Mouse (Mus musculus) embryonic fibroblast, embryonic 13.5 days (primary cell): ENCODE data around the gene Mapkbp1. TPM values are rescaled to one million over a fixed set of nuclear protein-coding genes. Genes with fewer than 3 reads are reported as not detected.

Experiments
- H3K27ac ChIP-seq: 2 replicates; pipeline ENCODE4 v1.5.1; 2012; ENCODE audit warnings: low read length, control low read depth, inconsistent platforms; ENCODE audit not compliant: insufficient read depth
- H3K4me1 ChIP-seq: 2 replicates; pipeline ENCODE4 v1.6.1; 2011; ENCODE audit warnings: low read length; ENCODE audit not compliant: control insufficient read depth, insufficient read depth
- H3K4me3 ChIP-seq: 2 replicates; pipeline ENCODE4 v1.5.1; 2011; ENCODE audit warnings: mild to moderate bottlenecking, control low read depth, low read length; ENCODE audit not compliant: insufficient read depth
- CTCF ChIP-seq: IDR thresholded peaks from 2 replicates; pipeline ENCODE4 v1.5.1; 2011; ENCODE audit warnings: mild to moderate bottlenecking, control low read depth, low read length, moderate library complexity, borderline replicate concordance; ENCODE audit not compliant: insufficient read depth
- POLR2A ChIP-seq: IDR thresholded peaks from 2 replicates; pipeline ENCODE4 v1.6.1; 2011; ENCODE audit warnings: low read depth, mild to moderate bottlenecking, control low read depth, low read length, moderate library complexity
- polyA plus RNA-seq: library from polyadenylated mRNA; stranded (reverse); fragments of >200 nt; gene quantifications from 2 replicates; pipeline ENCODE4 v1.2.4, GENCODE M21; 2011; ENCODE audit warnings: low read depth; ENCODE audit not compliant: missing spikeins, insufficient read length

The Mapkbp1 gene
- polyA plus RNA-seq, 1 experiment: 14.6 TPM

DNA sequence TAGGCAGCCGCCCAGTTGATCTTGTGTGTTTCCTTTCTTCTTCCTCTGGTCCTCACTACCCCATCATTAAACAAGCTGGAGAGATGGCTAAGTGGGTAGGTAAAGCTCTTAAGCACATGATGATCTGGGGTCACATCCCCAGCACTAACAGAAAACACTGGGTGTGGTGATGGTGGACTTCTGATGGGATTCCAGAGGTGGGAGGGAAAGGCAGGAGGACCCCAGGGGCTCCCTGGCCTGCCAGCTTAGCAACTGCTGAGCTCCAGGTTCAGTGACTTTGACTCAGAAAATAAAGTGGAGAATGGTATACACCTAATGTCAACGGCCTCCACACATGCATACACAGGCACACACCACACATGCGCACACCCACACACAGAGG lies 55.4 kb downstream of the Mapkbp1 start:
- Histone ChIP-seq H3K4me3 (peak overlapping the region; percentile 66), H3K4me1 (peaks cover 5% of the 10 kb centered on the region), H3K27ac (peak overlapping the region; percentile 45)
- TF ChIP-seq CTCF (no peak), POLR2A (no peak; the same call in 1 of the 2 replicates)

- no peak overlapping the region for H3K4me3 ChIP-seq
- TF ChIP-seq POLR2A: no peak
- peaks cover 5% of the 10 kb centered on the region for H3K4me1 ChIP-seq
- no peak overlapping the region for H3K27ac ChIP-seq
These were observed 57.9 kb downstream of the Mapkbp1 start for GRCm38 (mm10) chr2:120030380-120030779.

DNA sequence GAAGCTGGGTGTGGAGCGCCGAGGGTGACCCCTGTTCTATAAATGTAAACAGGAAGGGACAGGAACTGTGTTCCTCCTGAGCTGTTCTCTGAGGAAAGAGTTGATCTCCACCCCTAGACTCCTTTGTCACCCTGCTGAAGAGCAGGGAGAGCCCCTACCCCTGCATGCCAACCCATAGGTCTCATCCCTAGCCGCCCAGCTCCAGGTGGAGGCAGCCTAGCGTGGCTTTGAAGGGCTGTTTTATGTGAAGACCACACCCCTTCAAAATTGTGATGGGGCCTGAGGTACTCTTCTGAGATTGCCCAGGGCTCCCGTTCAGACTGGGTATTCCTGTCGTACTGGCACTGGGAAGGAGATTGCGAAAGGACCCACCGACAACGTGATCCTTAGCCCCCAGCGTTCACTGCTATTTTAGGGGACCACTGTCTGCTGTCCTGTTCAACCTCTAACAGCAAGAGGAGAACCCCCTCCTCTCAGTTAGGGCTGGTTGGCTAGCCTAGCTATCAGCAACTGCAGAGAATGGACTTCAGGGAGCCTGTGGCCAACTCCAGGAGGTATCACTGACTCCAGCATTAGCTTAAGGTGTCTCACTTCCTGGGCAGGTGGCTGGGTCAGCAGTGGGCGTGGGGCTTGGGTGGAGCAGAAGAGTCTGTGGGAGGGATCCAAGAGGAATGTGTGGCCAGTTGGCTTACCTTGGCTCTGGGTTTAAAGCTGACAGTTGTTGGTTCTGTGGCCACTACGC lies 60.4 kb downstream of the Mapkbp1 start, which contains the start of gene Pla2g4b:
Pla2g4b (plus strand) TSS at position 692 of the 742 bp plus-strand sequence.
- no peak within 1 kb of the TSS for H3K4me3 ChIP-seq
- TF ChIP-seq POLR2A (no peak), CTCF (no peak)
- H3K4me1 ChIP-seq: peaks cover 5% of the 10 kb centered on the region
- no peak within 1 kb of the TSS for H3K27ac ChIP-seq

- H3K4me3 ChIP-seq: no peak overlapping the region
- TF ChIP-seq CTCF (no peak), POLR2A (no peak)
- no peak overlapping the region for H3K27ac ChIP-seq
- no peaks in the 10 kb centered on the region for H3K4me1 ChIP-seq
These were observed 61.2 kb downstream of the Mapkbp1 start for GRCm38 (mm10) chr2:120033726-120034125.

DNA sequence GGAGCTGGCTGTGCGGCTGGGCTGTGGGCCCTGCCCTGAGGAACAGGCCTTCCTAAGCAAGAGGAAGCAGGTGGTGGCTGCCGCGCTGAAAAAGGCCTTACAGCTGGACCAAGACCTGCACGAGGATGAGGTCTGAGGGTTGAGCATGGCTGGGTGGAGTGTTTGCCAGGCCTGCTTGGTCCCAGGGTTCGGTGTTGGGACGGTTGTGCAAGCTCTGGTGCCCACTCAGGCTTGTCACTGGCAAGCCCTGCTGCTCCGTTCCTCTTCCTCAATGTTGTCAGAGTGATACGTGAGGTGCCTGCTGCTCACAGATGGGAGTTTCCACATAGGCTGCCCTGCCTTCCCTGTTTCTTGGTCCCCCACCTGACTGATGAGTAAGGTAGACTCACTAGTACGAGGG lies 65.2 kb downstream of the Mapkbp1 start:
- no peaks in the 10 kb centered on the region for H3K4me1 ChIP-seq
- TF ChIP-seq CTCF (no peak), POLR2A (no peak)
- H3K27ac ChIP-seq: no peak overlapping the region

GRCm38 (mm10) chr2:120040991-120041390 lies 68.5 kb downstream of the Mapkbp1 start:
- no peak overlapping the region for H3K4me3 ChIP-seq
- H3K4me1 ChIP-seq: no peaks in the 10 kb centered on the region
- no peak for TF ChIP-seq CTCF
- TF ChIP-seq POLR2A: no peak
- H3K27ac ChIP-seq: no peak overlapping the region

More for the DNA sequence above, 65.2 kb downstream of the Mapkbp1 start:
- H3K4me3 ChIP-seq: no peak overlapping the region

- H3K27ac ChIP-seq: no peak overlapping the region
- TF ChIP-seq POLR2A: peak; percentile 65
- TF ChIP-seq CTCF: no peak
- H3K4me1 ChIP-seq: no peaks in the 10 kb centered on the region
- no peak overlapping the region for H3K4me3 ChIP-seq
These were observed 71.7 kb downstream of the Mapkbp1 start for GRCm38 (mm10) chr2:120044101-120044603.

- no peak overlapping the region for H3K27ac ChIP-seq
- H3K4me3 ChIP-seq: no peak overlapping the region
- no peak for TF ChIP-seq POLR2A
- no peak for TF ChIP-seq CTCF
- H3K4me1 ChIP-seq: no peaks in the 10 kb centered on the region
These were observed 72.2 kb downstream of the Mapkbp1 start for GRCm38 (mm10) chr2:120044676-120045075.

DNA sequence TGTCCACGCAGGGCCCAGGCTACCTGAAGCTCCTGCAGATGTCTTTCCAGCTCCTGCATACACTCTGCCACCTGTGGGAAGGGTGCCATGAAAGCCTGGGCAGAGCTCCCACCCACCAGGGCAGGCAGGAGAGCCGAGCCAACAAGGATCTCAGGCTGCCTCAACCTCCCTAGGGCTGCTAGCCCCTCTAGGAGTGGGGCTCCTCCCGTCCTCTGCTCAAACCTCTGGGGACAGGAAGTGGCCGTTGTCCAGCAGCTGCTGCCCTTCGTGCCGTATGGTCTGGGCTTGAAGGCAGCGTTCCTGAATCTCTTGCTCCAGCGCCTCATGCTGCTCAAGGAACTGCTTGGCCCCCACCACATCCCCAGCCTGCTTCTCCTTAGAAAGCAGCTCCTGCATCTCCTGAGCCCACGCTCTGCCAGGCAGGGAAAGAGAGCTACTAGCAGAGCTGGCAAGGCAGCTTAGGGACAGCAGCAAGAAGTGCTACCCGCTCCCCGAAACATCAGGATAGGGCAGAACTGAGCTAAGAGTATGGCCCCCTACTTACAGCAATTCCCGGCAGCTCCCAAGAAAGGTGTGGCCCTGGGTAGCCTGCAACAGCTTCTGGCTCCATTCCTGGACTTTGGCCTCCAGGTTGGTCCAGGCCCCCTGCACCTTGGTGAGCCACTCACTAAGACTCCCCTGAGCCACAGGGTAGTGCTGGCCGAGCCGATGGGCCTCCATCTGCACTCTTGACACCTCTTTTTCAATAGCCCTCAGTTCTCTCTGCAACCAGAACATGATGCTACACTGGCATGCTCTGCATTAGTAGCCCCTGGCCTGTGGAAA lies 74.2 kb downstream of the Mapkbp1 start:
- Histone ChIP-seq H3K4me1 (no peaks in the 10 kb centered on the region), H3K27ac (no peak overlapping the region), H3K4me3 (no peak overlapping the region)
- TF ChIP-seq CTCF (no peak), POLR2A (no peak)

DNA sequence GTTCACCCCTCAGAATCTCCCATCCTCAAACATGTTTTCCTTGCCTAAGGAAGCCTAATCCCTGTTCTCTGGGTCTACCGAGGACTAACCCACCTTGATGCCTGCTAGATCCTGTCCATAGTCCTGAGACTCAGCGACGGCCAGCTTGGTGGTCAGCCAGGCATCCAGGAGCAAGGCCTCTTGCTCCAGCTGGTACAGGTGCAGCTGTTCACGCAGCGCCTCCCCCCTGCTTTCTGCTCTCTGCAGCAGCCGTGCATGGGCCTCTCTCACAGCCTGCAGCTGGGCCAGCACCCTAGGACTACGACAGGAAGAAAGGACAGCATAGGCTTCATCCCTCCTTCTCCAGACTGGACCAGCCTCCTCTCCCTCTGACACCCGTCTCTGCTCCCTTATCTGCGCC lies 75.7 kb downstream of the Mapkbp1 start:
- H3K4me1 ChIP-seq: no peaks in the 10 kb centered on the region
- H3K27ac ChIP-seq: no peak overlapping the region
- no peak overlapping the region for H3K4me3 ChIP-seq
- TF ChIP-seq CTCF: no peak
- TF ChIP-seq POLR2A: no peak
